Mouse (Mus musculus): Measurements from ENCODE around the gene Tlx3.

Gene Tlx3

GRCm38 (mm10) chr11:33197133-33197514, 6.3 kb downstream of the Tlx3 start:
- no peak for DNase-seq (ENCODE audit: low read depth)

GRCm38 (mm10) chr11:33196447-33197132, 6.8 kb downstream of the Tlx3 start:
- DNase-seq (ENCODE audit: low read depth), result no peak

GRCm38 (mm10) chr11:33195531-33196446, 7.6 kb downstream of the Tlx3 start:
- DNase-seq (ENCODE audit: low read depth), result no peak

GRCm38 (mm10) chr11:33195061-33195460, 8.3 kb downstream of the Tlx3 start:
- no peak for DNase-seq (ENCODE audit: low read depth)

GRCm38 (mm10) chr11:33193695-33194094, 9.7 kb downstream of the Tlx3 start:
- no peak for DNase-seq (ENCODE audit: low read depth)

- DNase-seq (ENCODE audit: low read depth), result no peak
Observed at GRCm38 (mm10) chr11:33181804-33182203, 21.6 kb downstream of the Tlx3 start.

- no peak for DNase-seq (ENCODE audit: low read depth)
Observed at GRCm38 (mm10) chr11:33180701-33181116, 22.7 kb downstream of the Tlx3 start.

GRCm38 (mm10) chr11:33179802-33180201, 23.6 kb downstream of the Tlx3 start:
- no peak for DNase-seq (ENCODE audit: low read depth)

GRCm38 (mm10) chr11:33176525-33177245, 26.7 kb downstream of the Tlx3 start:
- peak; percentile 59 for DNase-seq (ENCODE audit: low read depth)

GRCm38 (mm10) chr11:33175768-33176167, 27.6 kb downstream of the Tlx3 start:
- DNase-seq (ENCODE audit: low read depth), result no peak

GRCm38 (mm10) chr11:33170489-33170888, 32.9 kb downstream of the Tlx3 start:
- peak; percentile 60 for DNase-seq (ENCODE audit: low read depth)

- DNase-seq (ENCODE audit: low read depth), result peak; percentile 99
Observed at GRCm38 (mm10) chr11:33162998-33163506, 40.3 kb downstream of the Tlx3 start, which contains the start of gene Npm1. Gene Npm1, minus strand, starts transcription at chr11:33163206.

- DNase-seq (ENCODE audit: low read depth), result peak; percentile 83
Observed at GRCm38 (mm10) chr11:33162211-33162997, 41.0 kb downstream of the Tlx3 start.

- no peak for DNase-seq (ENCODE audit: low read depth)
Observed at GRCm38 (mm10) chr11:33159741-33160140, 43.6 kb downstream of the Tlx3 start.

GRCm38 (mm10) chr11:33157453-33158196, 45.8 kb downstream of the Tlx3 start:
- no peak for DNase-seq (ENCODE audit: low read depth)

GRCm38 (mm10) chr11:33156436-33157015, 46.9 kb downstream of the Tlx3 start:
- DNase-seq (ENCODE audit: low read depth), result no peak

GRCm38 (mm10) chr11:33154459-33154858, 48.9 kb downstream of the Tlx3 start:
- no peak for DNase-seq (ENCODE audit: low read depth)

- no peak for DNase-seq (ENCODE audit: low read depth)
Observed at GRCm38 (mm10) chr11:33152997-33153396, 50.4 kb downstream of the Tlx3 start.

- DNase-seq (ENCODE audit: low read depth), result no peak
Observed at GRCm38 (mm10) chr11:33151780-33152145, 51.6 kb downstream of the Tlx3 start.

GRCm38 (mm10) chr11:33151128-33151779, 52.1 kb downstream of the Tlx3 start:
- peak; percentile 34 for DNase-seq (ENCODE audit: low read depth)
